Mouse (Mus musculus) erythroblast, embryonic 14.5 days (primary cell): ENCODE measurements at regions not wholly inside any gene's neighbourhood (a gene's known extent, or its start where the extent isn't known, plus 50 kb on each side); places are given as distances from the start of the nearest gene placed in this dataset.

Experiments used
- GATA1 ChIP-seq: IDR thresholded peaks from 2 replicates; pipeline ENCODE4 v1.6.1; 2012; ENCODE audit warnings: low read length, inconsistent platforms, mixed read lengths
- TAL1 ChIP-seq: IDR thresholded peaks from 3 replicates; pipeline ENCODE4 v1.6.1; 2012; ENCODE audit warnings: low read length, inconsistent platforms, mixed read lengths

- TF ChIP-seq TAL1, result no peak
- TF ChIP-seq GATA1, result no peak
Measured at GRCm38 (mm10) chr4:55172334-55172891, 177.4 kb upstream of the Rad23b start.
